Mouse (Mus musculus) embryonic fibroblast, embryonic 13.5 days (primary cell): ENCODE measurements around the gene Cenpk.

Source experiments
- CTCF ChIP-seq: IDR thresholded peaks from 2 replicates; pipeline ENCODE4 v1.5.1; 2011; ENCODE audit warnings: mild to moderate bottlenecking, control low read depth, low read length, moderate library complexity, borderline replicate concordance; ENCODE audit not compliant: insufficient read depth
- POLR2A ChIP-seq: IDR thresholded peaks from 2 replicates; pipeline ENCODE4 v1.6.1; 2011; ENCODE audit warnings: low read depth, mild to moderate bottlenecking, control low read depth, low read length, moderate library complexity

DNA sequence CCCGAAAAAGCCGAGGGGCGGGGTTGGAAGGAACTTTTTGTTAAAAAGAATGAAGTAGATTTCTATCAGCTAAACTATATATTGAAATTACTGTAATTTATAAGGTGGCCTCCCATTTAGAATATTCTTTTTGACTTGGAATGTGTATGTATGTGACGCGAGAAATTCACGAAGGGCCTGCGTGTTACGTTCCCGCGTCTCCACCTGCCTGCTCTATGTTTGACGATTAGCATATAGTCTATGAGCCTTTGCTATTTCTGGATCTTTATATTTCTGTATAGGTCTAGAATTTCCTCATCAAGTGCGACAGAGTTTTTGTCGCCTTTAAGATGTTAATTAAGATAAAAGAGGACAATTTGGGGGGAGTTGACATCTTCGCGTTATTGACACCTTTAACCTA lies 770 bp downstream of the Cenpk start:
- TF ChIP-seq CTCF (no peak), POLR2A (no peak)
